Mouse (Mus musculus) embryonic facial prominence, embryonic 10.5 days (tissue): ENCODE results near the gene Wbp1l. TPM values are rescaled to one million over a fixed set of nuclear protein-coding genes. Genes with fewer than 3 reads are reported as not detected.
A peak's percentile ranks its signal among the peaks of the same experiment; 100 is the strongest.

Experiments used
- DNase-seq: peaks from one replicate; pipeline ENCODE4 v3.0.0-alpha.2; 2017; ENCODE audit warnings: low spot score
- H3K27ac ChIP-seq: fragments of 300-500 bp; sonication (generic); replicated peaks from 2 replicates; pipeline ENCODE4 v1.5.1; 2016; ENCODE audit warnings: mild to moderate bottlenecking
- H3K27me3 ChIP-seq: fragments of 300-500 bp; sonication (generic); replicated peaks from 2 replicates; pipeline ENCODE4 v1.6.1; 2016; ENCODE audit warnings: low read depth, mild to moderate bottlenecking; ENCODE audit not compliant: poor library complexity, severe bottlenecking
- H3K36me3 ChIP-seq: fragments of 300-500 bp; sonication (generic); replicated peaks from 2 replicates; pipeline ENCODE4 v1.6.1; 2016; ENCODE audit warnings: mild to moderate bottlenecking, moderate library complexity
- H3K4me1 ChIP-seq: fragments of 300-500 bp; sonication (generic); 2 replicates; pipeline ENCODE4 v1.6.1; 2016
- H3K4me3 ChIP-seq: fragments of 300-500 bp; sonication (generic); 2 replicates; pipeline ENCODE4 v1.5.1; 2016; ENCODE audit warnings: mild to moderate bottlenecking, moderate library complexity
- H3K9me3 ChIP-seq: fragments of 300-500 bp; sonication (generic); 2 replicates; pipeline ENCODE4 v1.6.1; 2016; ENCODE audit warnings: mild to moderate bottlenecking
- WGBS: fragments of 180-500 bp; shearing (Covaris S2); methylation state at CpG from one replicate; pipeline ENCODE4 v1.1.7; 2016; 5-methylcytosine and 5-hydroxymethylcytosine counted together
- polyA plus RNA-seq: library from polyadenylated mRNA; unstranded; fragments of >200 nt; fragmentation: Nextera tagmentation; extraction: Ambion mirVana; gene quantifications from 2 replicates; pipeline ENCODE4 v1.2.1, GENCODE M21; 2016

Wbp1l gene
- polyA plus RNA-seq, 1 experiment from 2014 or later, result 50.8 TPM

DNA sequence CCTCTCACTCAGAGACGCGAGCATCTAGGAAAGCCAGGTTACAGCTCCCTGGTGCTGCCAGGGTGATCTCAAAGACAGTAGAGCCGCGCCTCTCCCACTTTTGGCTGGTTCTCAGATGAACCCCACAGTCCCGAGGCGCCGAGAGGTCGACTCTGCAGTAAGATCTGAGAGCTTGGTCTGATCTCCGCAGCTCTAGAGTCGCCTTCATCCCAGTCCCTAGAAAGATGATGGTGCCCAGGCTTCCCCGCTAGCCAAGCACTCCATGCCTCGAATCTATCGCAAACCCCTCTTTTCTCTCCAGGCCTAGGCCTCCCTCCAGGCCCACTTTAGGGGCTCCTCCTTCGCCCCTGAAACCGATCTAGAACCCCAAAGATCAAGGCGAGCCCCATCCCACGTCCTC lies 26.3 kb upstream of the Wbp1l start:
- H3K4me1 ChIP-seq, result peaks cover 30% of the 10 kb centered on the region
- peaks cover 6% of the 10 kb centered on the region for H3K36me3 ChIP-seq
- DNase-seq, result no peak
- no peaks in the 10 kb centered on the region for H3K27me3 ChIP-seq
- peak overlapping the region; percentile 85 for H3K4me3 ChIP-seq
- H3K27ac ChIP-seq, result peak overlapping the region; percentile 91
- under 1% methylated on average over 17 of the region's 17 CpGs for WGBS
- peaks cover 1% of the 10 kb centered on the region; the same call in 1 of the 2 replicates for H3K9me3 ChIP-seq

DNA sequence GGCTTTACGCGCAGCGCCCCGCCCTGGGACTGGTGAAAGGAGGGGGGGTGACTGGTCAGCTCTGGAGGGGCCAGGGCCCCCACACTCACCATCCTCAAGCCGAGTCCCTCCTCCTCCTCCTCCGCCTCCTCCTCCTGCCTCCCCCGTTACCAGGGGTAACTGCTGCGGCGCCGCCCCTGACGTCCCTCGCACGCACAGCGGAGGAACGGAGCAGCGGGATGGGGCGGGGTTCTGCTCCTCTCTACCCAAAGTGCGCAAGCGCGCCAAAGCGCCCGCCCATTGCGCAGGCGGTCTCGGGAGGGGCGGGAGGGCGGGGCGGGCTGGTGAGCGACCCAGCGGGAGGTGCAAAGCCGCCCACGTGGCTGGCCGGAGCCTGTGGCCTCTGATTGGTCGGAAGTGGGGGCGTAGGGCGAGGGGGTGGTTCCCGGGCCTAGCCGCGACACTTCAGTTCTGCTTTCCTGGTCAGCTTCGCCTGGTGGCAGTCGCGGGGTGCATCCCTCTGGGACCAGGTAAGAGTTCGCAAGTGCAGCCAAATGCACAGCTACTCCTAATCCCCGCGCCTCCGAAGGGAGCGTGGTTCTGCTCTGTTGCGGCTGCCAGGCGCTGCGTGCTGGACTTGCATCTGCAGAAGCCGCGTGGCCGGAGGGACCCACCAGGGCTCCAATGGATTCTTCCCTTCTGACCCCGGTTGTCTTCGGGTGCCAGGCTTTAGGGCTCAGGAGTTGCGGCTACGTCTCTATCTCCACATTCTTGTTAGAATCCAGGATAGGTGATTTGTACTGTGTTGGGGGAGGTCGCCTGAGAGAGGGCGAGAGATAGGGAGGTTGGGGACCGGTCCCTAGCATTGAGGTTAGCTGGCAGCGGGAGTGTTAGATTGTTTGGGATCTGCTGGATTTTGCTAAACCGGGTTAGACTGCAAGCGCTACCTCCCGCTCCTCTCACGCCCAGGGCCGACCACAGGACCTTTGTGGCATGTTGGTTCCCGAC lies 25.6 kb upstream of the Wbp1l start, which contains the start of the genes Arl3 and Sfxn2:
TSS of gene Arl3 (minus strand) at position 248 of the 987 bp plus-strand sequence.
TSS of gene Sfxn2 (plus strand) at position 415 of the 987 bp plus-strand sequence.
- WGBS, result under 1% methylated on average over 67 of the region's 67 CpGs
- H3K4me1 ChIP-seq, result peaks cover 30% of the 10 kb centered on the region
- H3K27ac ChIP-seq, result peak within 1 kb of the TSS; percentile 91
- no peaks in the 10 kb centered on the region for H3K36me3 ChIP-seq
- peak; percentile 99 for DNase-seq
- no peaks in the 10 kb centered on the region for H3K27me3 ChIP-seq
- no peaks in the 10 kb centered on the region for H3K9me3 ChIP-seq
- H3K4me3 ChIP-seq, result peak within 1 kb of the TSS; percentile 85

DNA sequence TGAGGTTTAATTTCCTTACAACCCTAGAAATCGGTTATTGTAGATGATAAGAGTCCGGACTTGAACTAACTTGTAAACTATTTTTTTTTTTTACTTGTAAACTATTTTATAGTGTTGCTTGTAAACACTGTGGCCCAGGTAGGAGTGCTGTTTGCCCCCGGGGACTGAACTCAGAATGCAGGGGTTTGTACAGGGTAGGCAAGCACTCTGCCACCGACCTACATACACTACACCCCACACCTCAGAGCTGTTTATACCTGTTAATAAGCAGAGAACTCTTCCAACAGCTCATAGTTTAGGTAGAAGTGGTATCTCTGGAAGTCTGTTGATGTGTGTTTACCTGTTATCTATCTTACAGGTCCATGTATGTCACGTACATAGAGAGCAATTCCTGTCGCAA lies 24.9 kb upstream of the Wbp1l start:
- WGBS, result 50% methylated on average over 6 of the region's 6 CpGs
- H3K27me3 ChIP-seq, result no peaks in the 10 kb centered on the region
- peak overlapping the region; percentile 85 for H3K4me3 ChIP-seq
- peak overlapping the region; percentile 91 for H3K27ac ChIP-seq
- H3K36me3 ChIP-seq, result no peaks in the 10 kb centered on the region
- H3K9me3 ChIP-seq, result no peaks in the 10 kb centered on the region
- H3K4me1 ChIP-seq, result peaks cover 30% of the 10 kb centered on the region
- no peak for DNase-seq

DNA sequence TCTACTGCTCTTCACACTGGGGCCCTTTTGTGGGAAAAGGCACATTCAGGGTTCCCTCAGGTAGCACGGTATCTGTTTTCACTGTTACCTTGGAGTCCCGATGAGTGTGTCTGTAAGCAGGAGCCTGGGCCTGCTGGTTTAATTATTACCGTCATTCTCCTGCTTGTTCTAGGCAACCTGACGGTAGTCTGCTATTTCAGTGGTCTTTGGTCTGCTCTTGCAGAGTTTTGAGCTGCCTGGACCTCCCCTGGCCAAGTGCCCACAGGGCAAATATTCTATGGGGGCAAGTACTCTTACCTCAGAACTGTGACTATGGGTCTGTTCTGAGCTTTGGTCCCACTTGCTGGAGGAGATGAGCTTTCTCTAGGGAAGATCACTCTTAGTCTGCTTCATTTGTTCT lies 23.7 kb upstream of the Wbp1l start:
- peaks cover 30% of the 10 kb centered on the region for H3K4me1 ChIP-seq
- no peaks in the 10 kb centered on the region for H3K27me3 ChIP-seq
- H3K36me3 ChIP-seq, result peaks cover 3% of the 10 kb centered on the region; the same call in 1 of the 2 replicates
- no peak overlapping the region for H3K27ac ChIP-seq
- H3K4me3 ChIP-seq, result peak overlapping the region; percentile 13; the same call in 1 of the 2 replicates
- H3K9me3 ChIP-seq, result no peaks in the 10 kb centered on the region
- 59% methylated on average over 4 of the region's 4 CpGs for WGBS
- DNase-seq, result no peak

DNA sequence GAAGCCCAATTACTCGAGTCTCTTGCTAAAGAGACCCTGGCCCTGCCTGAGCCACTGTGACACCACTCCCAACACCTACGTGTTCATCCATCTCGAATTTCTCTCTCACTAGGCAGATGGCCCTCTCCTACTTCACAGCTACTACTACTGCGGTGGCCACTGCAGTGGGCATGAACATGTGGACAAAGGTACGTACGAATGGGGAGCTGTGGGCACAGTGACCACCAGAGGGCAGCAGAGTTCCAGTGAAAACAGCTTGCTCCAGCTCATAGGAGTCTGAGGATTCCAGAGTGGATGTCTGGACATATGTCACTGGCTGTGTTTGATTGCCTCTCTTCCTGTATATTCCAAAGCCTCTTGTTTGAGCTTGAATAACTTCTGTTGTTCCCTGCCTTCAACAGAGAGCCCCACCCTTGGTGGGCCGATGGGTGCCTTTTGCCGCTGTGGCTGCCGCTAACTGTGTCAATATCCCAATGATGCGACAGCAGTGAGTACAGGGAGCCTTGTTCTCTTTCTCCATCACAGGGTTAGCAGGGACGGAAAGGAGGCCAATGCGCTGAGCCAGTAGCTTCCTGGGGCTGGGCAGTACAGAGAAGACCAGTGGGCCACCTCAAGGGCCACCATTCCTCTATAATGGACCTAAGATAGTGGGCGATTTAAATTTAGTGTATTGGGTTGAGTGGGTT lies 10.9 kb upstream of the Wbp1l start:
- WGBS, result 60% methylated on average over 13 of the region's 13 CpGs
- H3K4me3 ChIP-seq, result no peak overlapping the region
- no peaks in the 10 kb centered on the region for H3K27me3 ChIP-seq
- H3K9me3 ChIP-seq, result no peaks in the 10 kb centered on the region
- no peak overlapping the region for H3K27ac ChIP-seq
- peak; percentile 87 for DNase-seq
- H3K4me1 ChIP-seq, result no peaks in the 10 kb centered on the region
- peaks cover 81% of the 10 kb centered on the region for H3K36me3 ChIP-seq

DNA sequence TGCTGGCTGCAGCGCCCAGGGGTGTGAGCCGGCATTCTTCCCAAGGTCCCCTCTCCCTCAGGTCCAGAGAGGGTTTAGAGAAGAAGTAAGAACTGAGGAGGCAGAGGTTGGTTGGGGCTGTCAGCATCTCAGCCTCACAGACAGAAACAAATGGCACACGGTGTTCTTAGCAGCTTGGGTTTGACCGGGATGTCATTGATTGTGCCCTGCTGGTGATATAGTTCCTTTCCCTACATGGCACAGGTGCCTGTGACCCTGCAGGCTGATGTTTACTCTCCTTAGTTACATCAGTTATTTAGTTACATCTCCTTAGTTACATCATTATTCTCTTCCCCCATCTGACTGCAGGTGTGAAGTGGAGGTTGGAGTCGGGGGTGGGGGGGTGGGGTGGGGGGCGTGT lies 7.3 kb upstream of the Wbp1l start:
- WGBS, result 91% methylated on average over 6 of the region's 6 CpGs
- no peaks in the 10 kb centered on the region for H3K9me3 ChIP-seq
- H3K4me1 ChIP-seq, result no peaks in the 10 kb centered on the region
- no peak for DNase-seq
- H3K36me3 ChIP-seq, result peaks cover 94% of the 10 kb centered on the region
- no peak overlapping the region for H3K4me3 ChIP-seq
- no peak overlapping the region for H3K27ac ChIP-seq
- H3K27me3 ChIP-seq, result no peaks in the 10 kb centered on the region

DNA sequence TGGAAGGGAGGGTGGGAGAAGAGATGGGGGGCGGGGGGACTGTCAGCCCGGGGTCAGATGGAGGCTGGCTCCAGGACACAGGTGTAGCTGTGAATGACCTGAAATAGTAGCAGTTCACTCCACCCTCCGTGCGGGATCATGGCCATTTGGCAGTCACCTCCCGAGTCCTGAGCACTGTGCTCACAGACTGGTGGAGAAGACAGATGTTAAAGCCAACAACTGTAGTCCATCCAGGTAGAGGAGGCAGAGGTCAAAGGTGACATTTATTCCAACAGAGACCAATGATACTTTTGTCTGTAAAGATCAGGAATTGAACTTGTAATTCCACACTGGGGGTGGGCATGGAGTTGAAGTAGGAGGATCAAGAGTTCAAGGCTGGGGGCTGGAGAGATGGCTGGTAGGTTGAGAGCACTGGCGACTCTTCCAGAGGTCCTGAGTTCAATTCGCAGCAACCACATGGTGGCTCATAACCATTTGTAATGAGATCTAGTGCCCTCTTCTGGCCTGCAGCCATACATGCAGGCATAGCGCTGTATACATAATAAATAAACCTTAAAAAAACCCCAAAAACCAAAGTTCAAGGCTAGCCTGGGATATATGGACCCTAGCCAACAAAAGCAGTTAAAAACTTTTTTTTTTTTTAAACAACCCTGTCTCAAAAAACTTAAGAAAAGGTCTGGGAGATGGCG lies 6.0 kb upstream of the Wbp1l start:
- DNase-seq, result no peak
- no peaks in the 10 kb centered on the region for H3K9me3 ChIP-seq
- no peaks in the 10 kb centered on the region for H3K4me1 ChIP-seq
- WGBS, result 90% methylated on average over 9 of the region's 9 CpGs
- H3K27ac ChIP-seq, result no peak overlapping the region
- peaks cover 95% of the 10 kb centered on the region for H3K36me3 ChIP-seq
- H3K4me3 ChIP-seq, result no peak overlapping the region
- no peaks in the 10 kb centered on the region for H3K27me3 ChIP-seq

DNA sequence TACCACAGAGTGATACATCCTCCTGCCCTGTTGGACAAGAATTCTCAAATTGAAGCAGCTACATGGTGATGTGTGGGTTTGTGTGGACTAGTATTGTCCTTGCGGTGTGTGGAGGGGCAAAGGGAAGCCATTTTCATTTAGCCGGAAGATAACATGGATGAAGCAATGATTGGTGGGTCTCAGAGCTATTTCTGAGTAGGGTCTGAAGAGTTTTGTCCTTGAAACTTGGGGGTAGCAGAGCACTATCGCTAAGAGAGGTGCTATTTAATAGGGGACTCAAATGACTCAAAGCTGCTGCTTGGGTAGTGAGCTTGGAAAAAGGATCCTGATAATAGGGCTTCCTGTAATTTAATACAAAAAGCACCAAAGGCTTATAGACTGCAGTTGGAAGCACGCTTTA lies 697 bp upstream of the Wbp1l start:
- H3K27me3 ChIP-seq, result no peaks in the 10 kb centered on the region
- peaks cover 19% of the 10 kb centered on the region for H3K4me1 ChIP-seq
- H3K36me3 ChIP-seq, result peaks cover 60% of the 10 kb centered on the region
- 81% methylated on average over 4 of the region's 4 CpGs for WGBS
- DNase-seq, result no peak
- peak overlapping the region; percentile 71 for H3K27ac ChIP-seq
- no peaks in the 10 kb centered on the region for H3K9me3 ChIP-seq
- peak overlapping the region; percentile 98 for H3K4me3 ChIP-seq

DNA sequence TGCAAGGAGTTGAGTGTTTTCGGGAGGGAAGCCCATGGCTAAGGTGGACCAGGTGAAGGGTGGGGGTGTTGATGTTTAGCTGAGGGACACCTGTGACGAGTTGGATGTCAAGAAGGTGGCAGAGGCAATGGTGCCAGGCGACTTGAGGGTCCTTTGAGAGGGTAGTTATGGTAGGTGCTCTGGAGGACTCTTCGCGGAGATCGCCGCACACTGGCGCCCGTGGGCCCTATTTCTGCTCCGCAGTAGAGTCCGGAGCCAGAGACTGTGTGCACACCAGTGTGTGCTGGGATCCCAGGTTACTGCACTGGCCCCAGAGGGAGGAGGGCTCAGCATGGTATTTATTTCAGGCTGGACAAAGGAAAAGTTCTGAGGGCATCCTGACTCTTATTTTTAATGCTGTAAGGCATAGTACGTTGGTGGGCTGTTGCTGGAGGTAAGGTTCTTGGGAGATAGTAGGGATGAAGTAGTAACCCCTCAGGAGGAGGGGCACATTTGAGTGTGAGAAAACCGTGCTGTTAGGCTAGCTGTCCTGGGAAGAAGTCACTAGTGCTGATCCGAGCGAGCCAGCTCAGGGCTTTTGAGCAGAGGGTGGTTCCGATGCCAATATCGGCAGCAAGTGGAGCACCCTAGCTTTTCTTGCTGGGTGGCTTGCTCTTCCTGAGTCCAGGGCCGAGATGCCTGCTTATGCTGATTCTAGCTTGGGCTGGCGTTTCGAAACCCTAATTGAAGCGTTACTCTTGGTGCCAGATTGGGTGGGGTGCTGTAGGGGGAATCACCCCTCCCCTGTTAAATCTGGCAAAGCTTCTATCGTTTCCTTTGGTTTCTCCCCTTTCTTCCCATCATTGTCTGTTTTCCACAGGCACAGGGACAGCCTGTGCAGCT lies 732 bp downstream of the Wbp1l start:
- Histone ChIP-seq H3K27ac (peak overlapping the region; percentile 85), H3K36me3 (peaks cover 59% of the 10 kb centered on the region), H3K27me3 (no peaks in the 10 kb centered on the region), H3K9me3 (no peaks in the 10 kb centered on the region), H3K4me3 (peak overlapping the region; percentile 98), H3K4me1 (peaks cover 19% of the 10 kb centered on the region)
- 22% methylated on average over 22 of the region's 22 CpGs for WGBS
- no peak for DNase-seq

DNA sequence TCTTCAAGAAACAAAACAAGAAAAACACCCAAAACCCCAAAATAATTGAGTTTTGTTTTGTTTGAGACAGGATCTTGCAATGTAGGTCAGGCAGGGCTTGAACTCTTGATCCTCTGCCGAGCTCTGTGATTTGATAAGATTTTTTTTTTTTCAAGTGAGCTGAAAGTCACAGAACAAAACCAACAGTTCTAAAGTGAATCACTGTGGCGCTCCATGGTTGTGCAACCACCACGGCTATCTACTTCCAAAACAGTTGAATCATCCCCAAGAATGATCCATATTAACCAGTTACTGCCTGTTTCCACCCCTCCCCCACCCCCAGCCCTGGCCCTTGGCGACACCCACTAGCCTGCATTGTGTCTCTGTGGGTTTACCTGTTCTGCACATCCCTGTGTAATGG lies 1.5 kb downstream of the Wbp1l start:
- WGBS, result 79% methylated on average over 4 of the region's 4 CpGs
- H3K27me3 ChIP-seq, result no peaks in the 10 kb centered on the region
- no peak overlapping the region for H3K27ac ChIP-seq
- H3K4me1 ChIP-seq, result peaks cover 19% of the 10 kb centered on the region
- H3K9me3 ChIP-seq, result no peaks in the 10 kb centered on the region
- peaks cover 58% of the 10 kb centered on the region for H3K36me3 ChIP-seq
- no peak for DNase-seq
- H3K4me3 ChIP-seq, result peak overlapping the region; percentile 98

DNA sequence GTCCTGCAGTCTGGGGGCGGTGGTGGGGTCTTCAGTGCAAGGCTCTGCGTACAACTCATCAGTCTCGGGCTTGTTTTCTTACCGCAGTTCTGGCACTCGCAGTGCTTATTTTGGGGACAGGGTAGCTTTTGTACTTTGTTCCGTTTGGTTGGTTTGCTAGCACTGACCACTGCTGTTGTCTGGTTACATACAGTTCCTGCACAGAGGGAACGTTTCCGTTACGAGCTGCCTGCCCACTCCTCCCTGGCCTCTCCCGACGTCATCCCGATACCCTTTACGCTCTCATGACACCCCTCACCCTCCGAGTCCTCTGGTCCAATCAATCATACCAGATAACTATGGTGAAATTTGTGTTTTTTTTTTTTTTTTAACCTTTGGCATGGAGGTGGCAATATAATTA lies 2.6 kb downstream of the Wbp1l start:
- 88% methylated on average over 14 of the region's 14 CpGs for WGBS
- H3K27me3 ChIP-seq, result no peaks in the 10 kb centered on the region
- no peak overlapping the region for H3K27ac ChIP-seq
- H3K9me3 ChIP-seq, result no peaks in the 10 kb centered on the region
- no peak overlapping the region for H3K4me3 ChIP-seq
- DNase-seq, result no peak
- H3K36me3 ChIP-seq, result peaks cover 58% of the 10 kb centered on the region
- H3K4me1 ChIP-seq, result peaks cover 19% of the 10 kb centered on the region
